Mouse (Mus musculus) 416B (cell line): Measurements from ENCODE around the gene Tmx4.

ENCODE experiments used
- DNase-seq: peaks from one replicate; pipeline ENCODE4 v3.0.0; 2011; ENCODE audit warnings: low read depth

Tmx4 gene

DNA sequence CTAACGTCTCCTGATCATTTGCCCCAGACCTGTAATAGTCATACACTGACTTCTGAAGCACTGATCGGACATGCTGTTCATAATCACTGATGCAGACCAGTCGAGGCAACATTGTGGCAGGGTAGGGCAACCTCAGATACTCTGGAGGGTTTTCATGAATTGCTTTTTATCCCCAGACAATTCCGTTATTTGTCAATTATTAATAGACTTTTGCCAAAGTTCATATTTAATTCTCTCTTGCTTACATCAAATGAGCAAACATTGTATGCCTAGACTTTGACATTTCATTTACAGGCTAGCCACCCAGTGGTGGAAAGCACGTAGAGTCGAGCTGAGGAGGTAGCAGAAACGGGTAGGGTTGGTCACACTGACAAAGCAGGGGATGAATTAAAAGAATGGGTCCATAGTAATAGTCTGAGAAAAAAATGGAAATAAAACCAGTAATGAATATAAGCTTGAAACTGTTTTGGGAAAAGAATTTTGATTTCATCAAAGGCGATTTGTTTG, 89.7 kb downstream of the Tmx4 start, which contains the start of gene Hao1:
Hao1 (minus strand) TSS at position 148 of the 507 bp plus-strand sequence.
- no peak for DNase-seq

DNA sequence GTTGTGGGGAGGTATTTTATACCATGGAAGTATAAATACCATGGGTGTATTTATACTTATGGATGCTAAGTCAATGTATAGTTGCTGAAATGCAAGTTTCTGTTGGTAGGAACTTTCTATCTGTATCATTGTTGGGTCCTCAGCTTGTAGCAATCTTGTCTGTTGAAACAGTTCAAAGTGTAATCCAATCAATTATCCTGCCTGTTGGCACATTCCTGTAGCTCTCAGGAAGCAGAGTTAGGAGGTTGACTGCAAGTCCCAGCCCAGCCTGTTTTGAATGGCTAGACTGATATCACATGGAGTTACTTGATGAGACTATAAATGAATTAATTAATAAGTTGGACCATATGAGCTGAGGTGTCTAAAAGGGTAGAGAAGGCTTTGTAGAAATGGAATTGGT, 91.6 kb downstream of the Tmx4 start:
- DNase-seq: no peak

DNA sequence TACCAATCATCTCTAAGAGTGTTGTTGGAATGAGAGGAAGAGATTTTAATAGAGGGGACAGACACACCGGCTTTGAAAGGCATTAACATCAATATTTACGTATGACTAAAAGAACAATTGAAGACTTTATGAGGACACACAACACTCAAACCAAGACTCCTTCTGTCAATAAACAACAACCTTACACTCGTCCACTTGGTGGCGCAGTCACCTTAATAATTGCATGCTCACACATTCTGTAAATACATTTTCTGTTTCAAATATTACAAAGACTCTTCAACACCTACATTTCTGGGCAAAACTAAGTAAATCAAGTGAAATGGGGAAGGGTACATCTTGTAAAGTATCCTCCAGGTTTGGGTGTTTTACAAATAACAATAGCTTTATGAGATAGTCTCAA, 94.2 kb downstream of the Tmx4 start:
- DNase-seq: peak; percentile 76

DNA sequence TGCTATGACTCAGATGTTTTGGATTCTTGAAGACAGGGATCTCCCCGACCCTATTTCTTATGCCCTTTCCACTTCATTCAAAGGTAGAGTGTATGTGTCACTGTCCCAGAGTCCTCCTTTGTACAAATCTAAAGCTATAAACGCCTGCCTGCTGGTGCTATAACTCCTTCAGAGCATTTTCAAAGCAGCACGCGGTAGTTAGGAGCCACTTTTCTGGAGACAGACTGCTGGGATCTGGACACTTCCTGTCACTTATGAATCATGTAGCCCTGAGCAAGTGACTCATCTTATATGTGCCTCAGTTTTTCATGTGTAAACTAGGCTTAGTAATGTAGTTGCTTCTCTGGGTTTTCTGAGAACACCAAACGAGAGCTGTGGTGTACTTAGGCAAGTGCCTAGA, 98.8 kb downstream of the Tmx4 start:
- peak; percentile 87 for DNase-seq

DNA sequence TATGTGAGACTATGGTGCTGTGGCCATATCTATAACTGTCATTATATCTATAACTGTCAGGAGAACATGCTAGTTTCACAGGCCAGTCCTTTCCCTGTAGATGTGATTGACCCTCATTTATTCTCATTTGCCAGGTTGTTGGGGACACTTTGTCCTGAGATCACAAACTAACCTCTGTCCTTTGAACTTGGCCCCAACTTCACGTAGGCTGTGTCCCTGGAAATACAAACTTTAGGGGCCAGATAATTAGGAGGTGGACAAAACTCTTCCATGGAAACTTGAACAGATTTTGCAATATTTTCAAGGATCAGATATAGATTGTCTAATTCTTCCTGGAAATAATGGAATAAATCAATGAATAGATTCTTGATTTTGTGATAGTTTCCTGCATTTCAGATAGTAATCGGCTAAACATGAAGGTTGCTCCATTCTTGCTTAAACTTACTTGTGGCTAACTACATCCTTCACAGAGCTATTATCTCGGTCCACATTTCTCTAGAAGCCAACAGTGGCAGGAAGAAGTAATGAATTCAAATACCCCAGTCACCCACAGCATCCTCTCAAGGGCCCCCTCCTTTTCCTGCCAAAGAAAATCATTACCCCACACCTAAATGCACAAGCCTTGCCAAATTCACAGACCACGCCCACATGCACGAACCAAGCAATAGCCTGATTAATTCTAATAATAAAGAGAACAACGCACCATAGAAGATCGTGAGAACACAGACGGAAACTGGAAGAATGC, 99.5 kb downstream of the Tmx4 start:
- DNase-seq: peak; percentile 95
